Mouse (Mus musculus): Measurements from ENCODE around the gene Uxs1. TPM values are rescaled to one million over a fixed set of nuclear protein-coding genes. Genes with fewer than 3 reads are reported as not detected.

The Uxs1 gene
- polyA plus RNA-seq, 1 experiment from 2014 or later: 32.3 TPM

DNA sequence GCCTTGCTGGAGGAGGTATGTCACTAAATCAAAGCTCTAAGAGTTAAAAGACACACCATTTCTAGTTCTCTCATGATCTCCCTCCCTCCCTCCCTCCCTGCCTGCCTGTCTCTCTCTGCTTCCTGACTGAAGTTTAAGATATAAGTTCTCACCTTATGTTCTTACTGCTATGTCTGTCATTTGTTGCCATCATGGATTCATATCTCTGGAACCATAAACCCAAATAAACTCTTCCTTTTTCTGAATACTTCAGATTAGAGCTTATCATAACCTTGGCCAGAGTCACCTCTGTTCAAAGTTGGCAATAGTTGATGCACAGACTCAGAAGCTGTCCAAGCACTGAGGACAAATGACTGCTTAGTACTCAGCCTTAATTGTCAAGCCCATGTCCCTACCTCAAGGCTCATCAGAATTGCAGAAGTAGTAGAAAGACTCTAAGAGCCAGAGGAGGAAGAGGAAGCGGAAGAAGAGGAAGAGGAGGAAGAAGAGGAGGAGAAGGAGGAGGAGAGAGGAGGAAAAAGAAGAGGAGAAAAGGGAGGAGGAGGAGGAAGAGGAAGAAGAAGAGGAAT, 23.6 kb downstream of the Uxs1 start:
- H3K36me3 ChIP-seq (ENCODE audit: insufficient read depth): peaks cover 8% of the 10 kb centered on the region; the same call in 1 of the 2 replicates
- ATAC-seq (ENCODE audit: insufficient read depth): no peak
- H3K4me3 ChIP-seq (ENCODE audit: low read depth, low read length): no peak overlapping the region
- TF ChIP-seq CTCF (IDR thresholded peaks at IDR 0.05; ENCODE audit: low read depth): no peak
- H3K9ac ChIP-seq: no peak overlapping the region
- no peaks in the 10 kb centered on the region for H3K4me1 ChIP-seq (ENCODE audit: insufficient read depth)
- H3K4me2 ChIP-seq: no peak overlapping the region
- no peak for DNase-seq
- no peaks in the 10 kb centered on the region for H3K27me3 ChIP-seq (ENCODE audit: insufficient read depth, low read length)
- WGBS: 100% methylated on average over 1 of the region's 1 CpGs
- H3K9me3 ChIP-seq (ENCODE audit: low read depth, low read length): no peaks in the 10 kb centered on the region
- no peak overlapping the region for H3K27ac ChIP-seq (ENCODE audit: low read depth)

DNA sequence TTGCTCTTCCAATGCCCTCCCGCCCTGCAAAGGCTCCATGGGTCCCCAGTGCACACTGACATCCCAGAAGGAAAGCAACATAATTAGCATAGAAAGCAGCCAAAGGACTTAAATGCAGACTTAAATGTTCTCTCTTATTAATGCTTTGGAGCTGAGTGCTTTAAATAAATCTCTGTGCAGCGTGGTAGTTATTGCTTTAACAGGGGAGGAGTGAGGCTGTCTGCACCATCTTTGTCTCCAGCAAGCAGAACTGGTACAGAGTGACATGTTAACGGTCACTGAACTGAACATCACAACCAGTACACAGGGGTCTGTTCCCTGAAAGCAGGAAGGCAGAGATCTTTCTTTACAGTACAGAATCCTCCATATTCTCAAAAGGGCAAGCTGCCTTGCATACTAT, 29.6 kb downstream of the Uxs1 start:
- 87% methylated on average over 3 of the region's 3 CpGs for WGBS
- H3K4me1 ChIP-seq (ENCODE audit: insufficient read depth): no peaks in the 10 kb centered on the region
- H3K9me3 ChIP-seq (ENCODE audit: low read depth, low read length): no peaks in the 10 kb centered on the region
- no peak for DNase-seq
- TF ChIP-seq CTCF (IDR thresholded peaks at IDR 0.05; ENCODE audit: low read depth): no peak
- H3K27ac ChIP-seq (ENCODE audit: low read depth): no peak overlapping the region
- H3K36me3 ChIP-seq (ENCODE audit: insufficient read depth): peaks cover 2% of the 10 kb centered on the region; the same call in 1 of the 2 replicates
- no peak overlapping the region for H3K4me3 ChIP-seq (ENCODE audit: low read depth, low read length)
- no peaks in the 10 kb centered on the region for H3K27me3 ChIP-seq (ENCODE audit: insufficient read depth, low read length)
- H3K9ac ChIP-seq: no peak overlapping the region
- ATAC-seq (ENCODE audit: insufficient read depth): no peak
- H3K4me2 ChIP-seq: no peak overlapping the region

DNA sequence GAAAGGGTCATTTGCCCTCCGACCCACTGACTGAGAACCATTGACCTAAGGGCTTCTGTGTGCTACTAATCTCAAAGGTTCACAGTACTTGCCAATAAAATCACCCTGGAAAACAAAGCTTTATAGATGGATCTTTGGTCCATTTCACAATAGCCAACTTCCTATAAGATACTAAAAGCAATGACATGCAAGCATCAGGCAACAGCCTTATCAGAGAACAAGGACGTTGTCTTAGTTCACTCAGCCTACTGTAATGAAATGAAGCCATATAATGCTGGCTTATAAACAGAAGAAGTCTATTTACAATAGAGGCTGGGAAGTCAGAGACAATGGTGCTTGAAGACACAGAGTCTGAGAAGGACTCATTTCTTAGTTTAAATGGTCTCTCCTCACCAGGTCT, 37.8 kb downstream of the Uxs1 start:
- no peak for TF ChIP-seq CTCF (IDR thresholded peaks at IDR 0.05; ENCODE audit: low read depth)
- Histone ChIP-seq H3K4me3 (ENCODE audit: low read depth, low read length) (no peak overlapping the region), H3K9ac (no peak overlapping the region), H3K27ac (ENCODE audit: low read depth) (no peak overlapping the region), H3K4me1 (ENCODE audit: insufficient read depth) (no peaks in the 10 kb centered on the region), H3K36me3 (ENCODE audit: insufficient read depth) (no peaks in the 10 kb centered on the region), H3K27me3 (ENCODE audit: insufficient read depth, low read length) (no peaks in the 10 kb centered on the region), H3K4me2 (no peak overlapping the region), H3K9me3 (ENCODE audit: low read depth, low read length) (no peaks in the 10 kb centered on the region)
- no peak for ATAC-seq (ENCODE audit: insufficient read depth)
- WGBS: 75% methylated on average over 2 of the region's 2 CpGs
- DNase-seq: no peak

DNA sequence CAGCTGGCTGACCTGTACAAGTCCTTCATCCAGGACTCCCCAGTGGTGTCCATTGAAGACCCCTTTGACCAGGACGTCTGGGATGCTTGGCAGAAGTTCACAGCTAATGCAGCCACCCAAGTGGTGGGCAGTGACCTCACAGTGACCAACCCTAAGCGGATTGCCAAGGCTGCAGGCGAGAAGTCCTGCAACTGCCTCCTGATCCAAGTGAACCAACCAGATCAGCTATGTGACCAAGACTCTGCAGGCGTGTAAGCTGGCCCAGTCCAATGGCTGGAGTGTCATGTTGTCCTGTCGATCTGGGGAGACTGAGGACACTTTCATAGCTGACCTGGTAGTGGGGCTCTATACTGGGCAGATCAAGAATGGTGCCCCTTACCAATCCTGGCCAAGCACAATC, 40.9 kb downstream of the Uxs1 start:
- no peak overlapping the region for H3K27ac ChIP-seq (ENCODE audit: low read depth)
- H3K9ac ChIP-seq: no peak overlapping the region
- 84% methylated on average over 5 of the region's 5 CpGs for WGBS
- DNase-seq: no peak
- H3K36me3 ChIP-seq (ENCODE audit: insufficient read depth): no peaks in the 10 kb centered on the region
- no peak for TF ChIP-seq CTCF (IDR thresholded peaks at IDR 0.05; ENCODE audit: low read depth)
- H3K27me3 ChIP-seq (ENCODE audit: insufficient read depth, low read length): no peaks in the 10 kb centered on the region
- H3K9me3 ChIP-seq (ENCODE audit: low read depth, low read length): no peaks in the 10 kb centered on the region
- no peak for ATAC-seq (ENCODE audit: insufficient read depth)
- H3K4me3 ChIP-seq (ENCODE audit: low read depth, low read length): no peak overlapping the region
- no peaks in the 10 kb centered on the region for H3K4me1 ChIP-seq (ENCODE audit: insufficient read depth)
- no peak overlapping the region for H3K4me2 ChIP-seq

DNA sequence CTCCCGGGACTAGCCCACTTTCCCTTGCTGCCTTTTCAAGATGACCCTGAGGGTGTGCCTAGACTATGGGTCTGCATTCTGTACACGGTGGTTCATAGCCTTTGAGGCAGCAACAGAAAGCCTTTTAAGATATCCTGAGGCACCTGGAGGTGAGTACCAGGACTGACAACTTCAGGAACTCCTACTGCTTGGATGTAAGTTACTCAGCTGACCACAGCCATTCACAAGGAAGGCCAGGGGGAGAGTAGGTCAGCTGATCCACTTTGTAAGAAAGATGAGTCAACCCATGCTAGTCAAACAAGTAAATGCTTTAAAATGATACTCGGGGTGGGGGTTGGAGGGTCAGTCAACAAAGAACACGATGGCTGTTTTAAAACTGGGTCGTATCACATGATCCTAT, 42.3 kb downstream of the Uxs1 start:
- TF ChIP-seq CTCF (IDR thresholded peaks at IDR 0.05; ENCODE audit: low read depth): no peak
- H3K4me3 ChIP-seq (ENCODE audit: low read depth, low read length): no peak overlapping the region
- WGBS: 78% methylated on average over 5 of the region's 5 CpGs
- H3K9ac ChIP-seq: no peak overlapping the region
- H3K9me3 ChIP-seq (ENCODE audit: low read depth, low read length): no peaks in the 10 kb centered on the region
- DNase-seq (no peak), ATAC-seq (ENCODE audit: insufficient read depth) (no peak)
- H3K36me3 ChIP-seq (ENCODE audit: insufficient read depth): no peaks in the 10 kb centered on the region
- no peaks in the 10 kb centered on the region for H3K4me1 ChIP-seq (ENCODE audit: insufficient read depth)
- H3K27ac ChIP-seq (ENCODE audit: low read depth): no peak overlapping the region
- no peak overlapping the region for H3K4me2 ChIP-seq
- no peaks in the 10 kb centered on the region for H3K27me3 ChIP-seq (ENCODE audit: insufficient read depth, low read length)

DNA sequence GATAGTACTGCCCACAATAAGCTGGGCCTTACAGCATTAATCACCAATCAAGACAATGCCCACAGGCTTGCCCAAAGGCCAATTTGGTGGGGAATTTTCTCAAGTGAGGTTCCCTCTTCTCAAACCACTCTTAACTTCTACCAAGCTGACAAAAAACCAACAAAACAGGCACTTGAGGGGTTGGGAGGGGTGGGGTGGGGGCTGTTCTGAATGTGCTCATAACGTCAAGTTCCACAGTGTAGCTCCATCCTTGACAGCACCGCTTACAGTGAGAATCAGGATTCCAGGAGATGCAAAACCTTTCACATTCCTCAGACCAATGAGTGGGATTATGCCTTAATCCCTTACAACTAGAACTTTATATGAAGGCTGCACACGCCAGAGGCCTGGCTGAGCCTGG, 44.4 kb downstream of the Uxs1 start:
- Histone ChIP-seq H3K4me1 (ENCODE audit: insufficient read depth) (no peaks in the 10 kb centered on the region), H3K27me3 (ENCODE audit: insufficient read depth, low read length) (no peaks in the 10 kb centered on the region), H3K4me2 (no peak overlapping the region), H3K4me3 (ENCODE audit: low read depth, low read length) (no peak overlapping the region), H3K9me3 (ENCODE audit: low read depth, low read length) (no peaks in the 10 kb centered on the region), H3K9ac (no peak overlapping the region), H3K36me3 (ENCODE audit: insufficient read depth) (peaks cover 10% of the 10 kb centered on the region), H3K27ac (ENCODE audit: low read depth) (no peak overlapping the region)
- ATAC-seq (ENCODE audit: insufficient read depth): no peak
- no peak for TF ChIP-seq CTCF (IDR thresholded peaks at IDR 0.05; ENCODE audit: low read depth)
- 69% methylated on average over 3 of the region's 3 CpGs for WGBS
- no peak for DNase-seq

DNA sequence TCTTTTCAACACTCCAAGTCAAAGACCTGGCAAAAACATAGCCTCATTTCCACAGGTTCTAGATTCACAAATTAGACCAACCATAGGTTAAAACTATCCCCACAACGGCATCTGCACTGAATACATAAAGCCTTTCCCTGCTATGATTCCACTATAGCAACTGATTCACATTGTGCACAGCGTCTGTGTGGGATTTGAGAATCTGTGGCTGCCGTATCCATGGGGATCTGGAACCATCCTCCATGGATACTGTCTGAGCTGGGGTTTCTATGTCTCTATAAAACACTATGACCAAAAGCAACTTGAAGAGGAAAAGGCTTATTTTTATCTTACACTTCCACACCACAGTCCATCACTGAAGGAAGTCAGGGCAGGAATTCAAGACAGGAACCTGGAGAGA, 44.9 kb downstream of the Uxs1 start:
- no peaks in the 10 kb centered on the region for H3K27me3 ChIP-seq (ENCODE audit: insufficient read depth, low read length)
- peaks cover 10% of the 10 kb centered on the region for H3K36me3 ChIP-seq (ENCODE audit: insufficient read depth)
- DNase-seq (no peak), ATAC-seq (ENCODE audit: insufficient read depth) (no peak)
- H3K4me3 ChIP-seq (ENCODE audit: low read depth, low read length): no peak overlapping the region
- no peaks in the 10 kb centered on the region for H3K4me1 ChIP-seq (ENCODE audit: insufficient read depth)
- 91% methylated on average over 3 of the region's 3 CpGs for whole genome bisulfite sequencing
- no peaks in the 10 kb centered on the region for H3K9me3 ChIP-seq (ENCODE audit: low read depth, low read length)
- H3K9ac ChIP-seq: no peak overlapping the region
- no peak for TF ChIP-seq CTCF (IDR thresholded peaks at IDR 0.05; ENCODE audit: low read depth)
- H3K4me2 ChIP-seq: no peak overlapping the region
- H3K27ac ChIP-seq (ENCODE audit: low read depth): no peak overlapping the region

DNA sequence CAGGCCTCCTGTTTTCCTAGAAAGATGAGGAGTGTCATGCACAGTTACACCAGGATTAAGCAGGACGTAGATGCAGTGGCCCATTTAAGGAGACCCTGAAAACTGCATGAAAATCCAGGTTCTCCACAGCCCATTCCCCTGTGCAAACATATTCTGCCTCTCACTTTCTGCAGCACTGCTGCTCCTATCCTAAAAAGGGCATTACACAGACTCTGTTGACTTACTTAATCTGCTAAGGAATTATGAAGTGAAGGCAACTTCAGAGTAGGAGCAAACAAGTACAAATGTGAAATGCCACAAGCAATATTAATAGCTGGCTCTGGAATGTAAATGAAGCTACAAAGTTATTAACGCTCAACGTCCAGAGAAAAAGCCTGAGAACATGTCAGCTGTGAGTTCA, 45.9 kb downstream of the Uxs1 start:
- Histone ChIP-seq H3K4me1 (ENCODE audit: insufficient read depth) (no peaks in the 10 kb centered on the region), H3K9ac (no peak overlapping the region), H3K4me3 (ENCODE audit: low read depth, low read length) (no peak overlapping the region), H3K9me3 (ENCODE audit: low read depth, low read length) (no peaks in the 10 kb centered on the region), H3K4me2 (no peak overlapping the region), H3K27me3 (ENCODE audit: insufficient read depth, low read length) (no peaks in the 10 kb centered on the region), H3K27ac (ENCODE audit: low read depth) (no peak overlapping the region), H3K36me3 (ENCODE audit: insufficient read depth) (peaks cover 10% of the 10 kb centered on the region)
- DNase-seq (no peak), ATAC-seq (ENCODE audit: insufficient read depth) (no peak)
- WGBS: 54% methylated on average over 3 of the region's 3 CpGs
- no peak for TF ChIP-seq CTCF (IDR thresholded peaks at IDR 0.05; ENCODE audit: low read depth)

Data from lung, embryonic 14.5 days (tissue).